Mouse (Mus musculus): ENCODE results near the gene Pdcd1lg2. TPM values are rescaled to one million over a fixed set of nuclear protein-coding genes. Genes with fewer than 3 reads are reported as not detected.

Gene Pdcd1lg2
- polyA plus RNA-seq, 1 experiment, result 1.8 TPM

DNA sequence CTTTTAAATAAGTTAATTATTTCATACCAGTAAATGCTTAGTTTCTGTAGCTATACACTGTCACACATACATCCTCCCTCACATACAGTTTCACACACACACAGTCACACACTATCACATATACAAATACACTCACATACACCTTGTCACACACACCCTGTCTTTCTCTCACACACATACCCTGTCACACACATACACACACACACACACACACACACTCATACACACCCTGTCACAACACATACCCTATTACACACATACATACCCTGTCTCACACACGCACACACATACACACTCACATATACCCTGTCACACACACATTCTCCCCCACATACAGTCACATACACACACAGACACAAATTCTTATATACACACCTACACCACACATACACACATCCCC is 47.3 kb downstream of the Pdcd1lg2 start:
- no peak overlapping the region for H3K27ac ChIP-seq (ENCODE audit: insufficient read depth, low read depth, low read length)
- H3K4me3 ChIP-seq (ENCODE audit: insufficient read depth, low read length), result no peak overlapping the region
- TF ChIP-seq POLR2A (IDR thresholded peaks at IDR 0.05; ENCODE audit: borderline replicate concordance, low read depth, low read length) (no peak), CTCF (IDR thresholded peaks at IDR 0.05; ENCODE audit: low read depth, low read length) (no peak)
- peaks cover 14% of the 10 kb centered on the region for H3K4me1 ChIP-seq (ENCODE audit: control insufficient read depth, insufficient read depth, low read length)

DNA sequence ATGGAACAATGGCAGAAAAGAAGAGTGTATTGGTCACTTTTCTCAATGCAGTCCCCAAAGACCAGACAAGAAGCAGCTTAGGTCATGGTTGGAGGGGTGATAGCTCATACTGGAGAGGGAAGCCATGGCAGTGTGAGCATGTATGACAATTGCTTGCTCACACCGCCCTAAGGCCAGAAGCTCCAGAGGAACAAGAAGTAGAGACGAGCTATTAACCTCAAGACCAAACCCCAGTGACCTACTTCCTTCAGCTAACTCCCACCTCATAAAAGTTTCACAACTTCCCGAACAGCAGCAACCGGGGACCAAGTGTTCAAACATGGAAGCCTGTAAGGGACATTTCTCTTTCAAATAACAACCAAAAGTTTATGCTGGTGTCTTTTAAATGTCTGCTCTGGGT is 51.7 kb downstream of the Pdcd1lg2 start:
- Histone ChIP-seq H3K4me3 (ENCODE audit: insufficient read depth, low read length) (no peak overlapping the region), H3K27ac (ENCODE audit: insufficient read depth, low read depth, low read length) (peak overlapping the region; percentile 60), H3K4me1 (ENCODE audit: control insufficient read depth, insufficient read depth, low read length) (peaks cover 26% of the 10 kb centered on the region)
- TF ChIP-seq POLR2A (IDR thresholded peaks at IDR 0.05; ENCODE audit: borderline replicate concordance, low read depth, low read length), result no peak
- no peak for TF ChIP-seq CTCF (IDR thresholded peaks at IDR 0.05; ENCODE audit: low read depth, low read length)

DNA sequence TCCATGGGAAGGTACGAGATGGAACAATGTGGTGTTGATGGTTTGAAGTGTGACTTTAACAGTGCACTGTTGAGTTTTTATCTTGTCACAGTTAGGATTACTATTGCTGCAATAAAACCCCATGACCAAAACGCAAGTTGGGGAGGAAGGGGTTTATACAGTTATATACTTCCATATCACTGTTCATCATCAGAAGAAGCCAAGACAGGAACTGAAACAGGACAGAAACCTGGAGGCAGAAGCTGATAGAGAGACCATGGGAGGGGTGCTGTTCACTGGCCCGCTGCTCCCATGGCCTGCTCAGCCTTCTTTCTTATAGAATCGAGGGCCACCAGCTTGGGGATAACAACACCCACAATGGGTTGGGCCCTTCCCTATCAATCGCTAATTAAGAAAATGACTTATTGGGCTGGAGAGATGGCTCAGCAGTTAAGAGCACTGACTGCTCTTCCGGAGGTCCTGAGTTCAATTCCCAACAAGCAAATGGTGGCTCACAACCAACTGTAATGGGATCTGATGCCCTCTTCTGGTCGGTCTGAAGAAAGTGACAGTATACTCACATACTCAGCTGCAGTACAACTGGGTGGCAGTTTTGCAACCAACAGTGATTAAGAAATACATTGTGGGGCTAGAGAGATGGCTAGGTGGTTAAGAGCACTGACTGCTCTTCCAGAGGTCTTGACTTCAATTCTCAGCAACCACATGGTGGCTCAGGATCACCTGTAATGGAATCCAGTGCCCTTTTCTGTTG is 53.1 kb downstream of the Pdcd1lg2 start:
- Histone ChIP-seq H3K27ac (ENCODE audit: insufficient read depth, low read depth, low read length) (no peak overlapping the region), H3K4me1 (ENCODE audit: control insufficient read depth, insufficient read depth, low read length) (peaks cover 32% of the 10 kb centered on the region), H3K4me3 (ENCODE audit: insufficient read depth, low read length) (no peak overlapping the region)
- TF ChIP-seq CTCF (IDR thresholded peaks at IDR 0.05; ENCODE audit: low read depth, low read length) (no peak), POLR2A (IDR thresholded peaks at IDR 0.05; ENCODE audit: borderline replicate concordance, low read depth, low read length) (no peak)

DNA sequence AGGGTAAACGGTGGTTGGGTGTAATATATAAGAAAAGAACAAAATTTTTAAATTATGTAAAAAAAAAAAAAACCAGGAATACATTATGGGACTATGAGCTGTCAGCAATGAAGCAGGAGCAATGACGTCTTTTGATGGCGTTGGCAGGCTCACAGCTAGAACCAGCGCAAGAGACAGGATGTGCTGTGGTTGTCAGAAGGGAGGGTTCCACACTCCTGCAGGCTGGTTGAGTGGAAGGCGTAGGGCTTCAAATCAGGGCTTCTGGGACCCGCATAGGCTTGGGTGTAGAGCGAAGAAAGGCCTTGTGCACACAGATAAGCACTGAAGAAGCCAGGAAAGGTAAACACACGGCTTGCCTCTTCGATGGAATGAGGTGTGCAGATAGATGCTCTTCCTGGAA is 56.1 kb downstream of the Pdcd1lg2 start:
- no peak overlapping the region for H3K27ac ChIP-seq (ENCODE audit: insufficient read depth, low read depth, low read length)
- H3K4me1 ChIP-seq (ENCODE audit: control insufficient read depth, insufficient read depth, low read length), result peaks cover 50% of the 10 kb centered on the region
- no peak overlapping the region for H3K4me3 ChIP-seq (ENCODE audit: insufficient read depth, low read length)
- TF ChIP-seq POLR2A (IDR thresholded peaks at IDR 0.05; ENCODE audit: borderline replicate concordance, low read depth, low read length) (no peak), CTCF (IDR thresholded peaks at IDR 0.05; ENCODE audit: low read depth, low read length) (no peak)

DNA sequence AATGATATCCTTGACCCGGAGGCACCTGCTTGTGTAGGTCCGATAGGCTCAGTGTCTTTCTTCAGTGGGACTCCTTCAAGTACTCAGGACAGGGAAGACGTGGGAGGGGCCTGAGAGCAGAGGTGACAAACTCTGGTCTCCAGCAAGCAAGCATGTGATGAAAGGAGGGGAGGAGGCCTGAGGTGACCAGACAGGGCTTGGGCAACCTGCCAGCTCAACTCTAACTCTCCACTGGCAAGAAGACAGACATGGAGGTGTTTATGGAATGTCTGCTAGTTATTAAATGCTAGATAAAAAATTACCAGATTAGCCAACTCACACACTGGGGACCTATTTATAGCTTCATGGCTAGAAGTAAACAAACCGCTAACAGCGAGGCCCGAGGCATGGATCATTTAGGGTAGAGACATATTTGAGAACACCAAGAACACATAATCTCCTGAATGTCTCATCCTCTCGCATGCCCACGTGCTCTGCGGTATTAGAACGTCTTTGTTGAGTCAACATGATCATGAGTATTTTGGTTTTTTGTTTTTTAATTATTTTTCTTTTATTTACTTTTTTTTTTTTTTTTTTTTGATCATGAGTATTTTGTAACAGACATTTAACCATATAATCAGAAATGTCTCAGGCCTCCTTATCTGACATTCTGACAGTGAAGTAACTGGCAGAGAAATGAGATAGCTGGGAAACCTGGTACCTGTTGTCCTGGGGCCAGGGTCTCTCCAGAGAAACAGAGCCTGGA is 58.4 kb downstream of the Pdcd1lg2 start:
- Histone ChIP-seq H3K4me1 (ENCODE audit: control insufficient read depth, insufficient read depth, low read length) (peaks cover 54% of the 10 kb centered on the region), H3K4me3 (ENCODE audit: insufficient read depth, low read length) (no peak overlapping the region), H3K27ac (ENCODE audit: insufficient read depth, low read depth, low read length) (peak overlapping the region; percentile 94)
- TF ChIP-seq POLR2A (IDR thresholded peaks at IDR 0.05; ENCODE audit: borderline replicate concordance, low read depth, low read length) (no peak), CTCF (IDR thresholded peaks at IDR 0.05; ENCODE audit: low read depth, low read length) (no peak)

DNA sequence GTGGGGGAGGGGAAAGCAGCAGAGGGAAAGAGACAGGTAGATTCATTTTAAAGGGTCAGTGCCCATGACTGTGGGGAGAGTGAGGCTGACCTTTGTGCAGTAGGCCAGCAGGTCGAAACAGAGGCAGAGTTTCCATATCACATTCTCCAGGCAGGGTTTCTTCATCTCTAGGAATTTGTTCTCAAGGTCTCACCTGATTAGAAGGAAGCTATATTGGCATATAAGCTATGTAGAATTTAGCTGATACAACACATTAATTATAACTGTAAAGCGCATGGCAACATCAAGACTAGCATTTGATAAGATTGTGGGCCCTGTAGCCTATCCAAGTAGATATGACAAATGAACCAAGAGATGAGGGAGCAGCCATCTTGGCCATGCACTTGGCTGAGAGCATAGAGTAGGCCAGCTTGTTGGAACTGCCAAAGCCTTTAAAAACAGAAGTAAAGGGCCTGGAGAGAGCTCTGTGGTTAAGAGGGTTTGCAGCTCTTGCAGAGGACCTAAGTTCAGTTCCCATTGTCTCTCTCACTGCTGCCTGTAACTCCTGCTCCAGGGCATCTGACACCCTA is 59.1 kb downstream of the Pdcd1lg2 start:
- Histone ChIP-seq H3K4me3 (ENCODE audit: insufficient read depth, low read length) (no peak overlapping the region), H3K4me1 (ENCODE audit: control insufficient read depth, insufficient read depth, low read length) (peaks cover 59% of the 10 kb centered on the region), H3K27ac (ENCODE audit: insufficient read depth, low read depth, low read length) (peak overlapping the region; percentile 94)
- TF ChIP-seq CTCF (IDR thresholded peaks at IDR 0.05; ENCODE audit: low read depth, low read length) (no peak), POLR2A (IDR thresholded peaks at IDR 0.05; ENCODE audit: borderline replicate concordance, low read depth, low read length) (no peak)

DNA sequence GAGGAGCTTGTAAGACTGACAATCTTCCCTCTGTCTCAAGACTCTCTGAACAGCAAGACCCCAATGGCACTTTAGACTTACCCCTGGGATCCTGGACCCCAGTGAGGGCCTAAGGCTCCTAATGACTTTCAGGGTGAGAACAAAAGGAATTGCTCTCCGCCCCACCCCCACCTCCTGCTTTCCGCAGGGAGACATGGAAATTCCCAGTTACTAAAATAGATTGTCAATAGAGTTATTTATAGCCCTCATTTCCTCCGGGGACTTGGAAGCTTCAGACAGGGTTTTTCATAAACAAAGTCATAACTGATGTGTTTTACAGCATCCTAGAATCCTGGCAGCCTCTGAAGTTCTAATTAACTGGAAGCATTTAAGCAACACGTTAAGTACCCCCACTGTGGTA is 59.9 kb downstream of the Pdcd1lg2 start:
- Histone ChIP-seq H3K4me1 (ENCODE audit: control insufficient read depth, insufficient read depth, low read length) (peaks cover 53% of the 10 kb centered on the region), H3K27ac (ENCODE audit: insufficient read depth, low read depth, low read length) (peak overlapping the region; percentile 94)

DNA sequence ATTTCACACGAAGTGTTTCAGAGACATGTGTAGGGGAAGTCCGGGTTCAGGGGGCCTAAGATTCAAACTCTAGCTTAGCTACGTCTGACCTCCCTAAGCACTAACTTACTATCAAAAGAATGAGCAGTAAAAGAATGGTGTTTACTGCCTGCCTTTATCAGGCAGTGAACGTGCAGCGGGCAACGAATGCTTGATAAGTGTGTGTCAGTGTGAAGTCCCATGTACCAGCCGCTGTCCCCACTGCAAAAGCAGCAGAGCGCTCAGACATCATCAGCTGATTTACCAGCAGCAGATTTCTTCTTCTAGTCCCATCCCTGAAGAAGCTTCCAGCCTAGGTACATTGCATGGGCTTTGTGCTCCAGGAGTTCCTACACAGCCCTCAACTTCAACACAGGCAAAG is 61.7 kb downstream of the Pdcd1lg2 start:
- Histone ChIP-seq H3K4me3 (ENCODE audit: insufficient read depth, low read length) (no peak overlapping the region), H3K27ac (ENCODE audit: insufficient read depth, low read depth, low read length) (no peak overlapping the region), H3K4me1 (ENCODE audit: control insufficient read depth, insufficient read depth, low read length) (peaks cover 56% of the 10 kb centered on the region)
- TF ChIP-seq POLR2A (IDR thresholded peaks at IDR 0.05; ENCODE audit: borderline replicate concordance, low read depth, low read length) (no peak), CTCF (IDR thresholded peaks at IDR 0.05; ENCODE audit: low read depth, low read length) (no peak)

More for the DNA sequence above, 59.9 kb downstream of the Pdcd1lg2 start:
- no peak overlapping the region for H3K4me3 ChIP-seq (ENCODE audit: insufficient read depth, low read length)
- no peak for TF ChIP-seq POLR2A (IDR thresholded peaks at IDR 0.05; ENCODE audit: borderline replicate concordance, low read depth, low read length)
- no peak for TF ChIP-seq CTCF (IDR thresholded peaks at IDR 0.05; ENCODE audit: low read depth, low read length)

DNA sequence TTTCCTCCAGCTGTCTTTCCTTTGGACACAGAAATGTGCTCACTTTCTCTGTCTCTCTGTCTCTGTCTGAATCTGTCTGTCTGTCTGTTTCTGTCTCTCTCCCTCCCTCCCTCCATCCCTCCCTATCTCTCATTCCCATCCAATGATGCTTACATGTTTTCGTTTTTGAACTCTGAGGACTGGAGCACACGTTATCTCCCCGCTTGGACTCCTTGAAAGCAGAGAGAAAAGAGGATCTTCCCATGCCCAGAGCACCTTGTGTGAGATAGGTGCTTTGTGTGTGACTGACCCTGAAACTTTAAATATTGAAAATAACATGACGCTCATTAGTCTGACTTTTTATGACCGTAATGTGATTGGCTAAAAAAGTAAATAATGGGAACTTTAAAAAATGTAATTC is 62.2 kb downstream of the Pdcd1lg2 start:
- Histone ChIP-seq H3K27ac (ENCODE audit: insufficient read depth, low read depth, low read length) (no peak overlapping the region), H3K4me1 (ENCODE audit: control insufficient read depth, insufficient read depth, low read length) (peaks cover 61% of the 10 kb centered on the region), H3K4me3 (ENCODE audit: insufficient read depth, low read length) (no peak overlapping the region)
- TF ChIP-seq CTCF (IDR thresholded peaks at IDR 0.05; ENCODE audit: low read depth, low read length) (no peak), POLR2A (IDR thresholded peaks at IDR 0.05; ENCODE audit: borderline replicate concordance, low read depth, low read length) (no peak)

DNA sequence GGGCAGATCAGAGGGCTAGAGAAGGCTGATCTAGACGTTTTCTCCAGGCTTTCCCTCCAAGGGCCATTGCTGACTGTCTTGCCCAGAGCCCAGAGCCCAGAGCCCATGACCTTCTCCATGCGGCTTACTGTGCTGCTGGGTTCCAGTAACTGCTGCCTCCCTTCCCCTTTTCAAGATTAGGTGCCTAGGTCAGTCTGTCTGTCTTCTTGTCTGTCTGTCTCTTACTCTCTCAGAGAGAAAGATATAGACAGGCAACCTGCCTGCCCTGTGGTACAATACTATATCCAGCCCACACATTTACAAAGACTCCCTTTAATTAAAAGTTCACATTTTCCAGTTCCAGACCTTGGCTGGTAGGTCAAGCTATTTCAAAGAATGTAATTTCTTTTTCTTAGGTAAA is 64.1 kb downstream of the Pdcd1lg2 start:
- peaks cover 63% of the 10 kb centered on the region for H3K4me1 ChIP-seq (ENCODE audit: control insufficient read depth, insufficient read depth, low read length)
- no peak for TF ChIP-seq POLR2A (IDR thresholded peaks at IDR 0.05; ENCODE audit: borderline replicate concordance, low read depth, low read length)
- no peak for TF ChIP-seq CTCF (IDR thresholded peaks at IDR 0.05; ENCODE audit: low read depth, low read length)
- H3K27ac ChIP-seq (ENCODE audit: insufficient read depth, low read depth, low read length), result peak overlapping the region; percentile 20; the same call in 1 of the 2 replicates
- no peak overlapping the region for H3K4me3 ChIP-seq (ENCODE audit: insufficient read depth, low read length)

Measured in bone marrow macrophage, adult 2 months (primary cell).